Mouse (Mus musculus): ENCODE measurements at regions not wholly inside any gene's neighbourhood (a gene's known extent, or its start where the extent isn't known, plus 50 kb on each side); places are given as distances from the start of the nearest gene placed in this dataset.

GRCm38 (mm10) chr12:119028161-119028560 is 61.9 kb upstream of the Abcb5 start:
- DNase-seq (ENCODE audit: low read depth) = no peak

- no peak for DNase-seq (ENCODE audit: low read depth)
Observed at GRCm38 (mm10) chr12:119027701-119028100, 61.5 kb upstream of the Abcb5 start.

DNA sequence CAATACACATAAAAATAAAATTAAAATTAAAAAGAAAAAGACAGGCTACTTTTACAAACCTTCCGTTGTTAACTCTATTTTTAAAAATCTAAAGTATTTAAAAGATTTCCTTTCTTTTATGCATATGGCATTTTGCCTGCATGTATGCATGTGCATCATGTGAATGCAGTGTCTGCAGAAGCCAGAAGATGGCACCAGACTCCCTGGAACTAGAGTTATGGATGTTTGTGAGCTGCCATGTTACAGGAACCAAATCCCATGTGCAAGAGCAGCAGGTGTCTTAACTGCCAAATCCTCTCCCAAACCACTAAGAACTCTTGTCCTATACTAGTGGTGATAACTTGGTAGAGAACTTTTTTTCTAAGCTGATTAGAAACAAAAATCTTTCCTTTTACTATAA is 60.1 kb upstream of the Abcb5 start:
- DNase-seq (ENCODE audit: low read depth) = no peak

DNA sequence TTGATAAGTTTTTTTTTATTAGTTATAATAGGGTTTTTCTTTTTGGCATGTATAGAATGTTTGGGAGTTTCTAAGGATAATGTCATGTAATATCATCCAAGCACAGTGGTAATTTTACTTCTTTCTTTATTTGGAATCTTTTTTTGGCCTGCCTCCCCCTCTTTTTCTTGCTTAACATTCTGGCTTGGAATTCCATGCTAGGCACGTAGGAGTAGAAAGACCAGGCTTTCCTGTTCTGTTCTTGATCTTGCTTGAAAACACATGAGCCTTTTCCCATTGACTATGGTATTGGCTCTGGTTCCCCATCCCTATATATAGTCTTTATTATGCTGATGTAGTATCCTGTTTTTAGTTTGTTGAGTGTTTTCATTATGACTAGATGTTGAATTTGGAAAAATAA is 57.8 kb upstream of the Abcb5 start:
- DNase-seq (ENCODE audit: low read depth) = peak; percentile 66
